Mouse (Mus musculus): ENCODE results near the gene Galc.
"Not testable (repeated sequence)": the region's sequence is repeated elsewhere in the genome, so short reads cannot be mapped to it uniquely, and the experiment has no call there.

Galc gene

GRCm38 (mm10) chr12:98255373-98255995 lies 3.8 kb downstream of the Galc start:
- no peak for DNase-seq (ENCODE audit: low read depth)

- DNase-seq (ENCODE audit: low read depth): no peak
Measured at GRCm38 (mm10) chr12:98252417-98252816, 6.8 kb downstream of the Galc start.

- DNase-seq (ENCODE audit: low read depth): no peak
Measured at GRCm38 (mm10) chr12:98250327-98250726, 8.9 kb downstream of the Galc start.

- peak; percentile 38 for DNase-seq (ENCODE audit: low read depth)
Measured at GRCm38 (mm10) chr12:98249671-98250070, 9.6 kb downstream of the Galc start.

GRCm38 (mm10) chr12:98246835-98247234 lies 12.4 kb downstream of the Galc start:
- peak; percentile 81 for DNase-seq (ENCODE audit: low read depth)

GRCm38 (mm10) chr12:98244865-98245264 lies 14.4 kb downstream of the Galc start:
- peak; percentile 54 for DNase-seq (ENCODE audit: low read depth)

- DNase-seq (ENCODE audit: low read depth): peak; percentile 26
Measured at GRCm38 (mm10) chr12:98244161-98244560, 15.1 kb downstream of the Galc start.

- not testable (repeated sequence) for DNase-seq (ENCODE audit: low read depth)
Measured at GRCm38 (mm10) chr12:98238478-98238877, 20.8 kb downstream of the Galc start.

- DNase-seq (ENCODE audit: low read depth): no peak
Measured at GRCm38 (mm10) chr12:98227037-98227436, 32.2 kb downstream of the Galc start.

GRCm38 (mm10) chr12:98223286-98223685 lies 36.0 kb downstream of the Galc start:
- no peak for DNase-seq (ENCODE audit: low read depth)

GRCm38 (mm10) chr12:98216432-98216831 lies 42.8 kb downstream of the Galc start:
- no peak for DNase-seq (ENCODE audit: low read depth)

- DNase-seq (ENCODE audit: low read depth): no peak
Measured at GRCm38 (mm10) chr12:98215512-98215911, 43.7 kb downstream of the Galc start.

GRCm38 (mm10) chr12:98214191-98214590 lies 45.1 kb downstream of the Galc start:
- DNase-seq (ENCODE audit: low read depth): no peak

- DNase-seq (ENCODE audit: low read depth): peak; percentile 10
Measured at GRCm38 (mm10) chr12:98213791-98214190, 45.5 kb downstream of the Galc start.

- DNase-seq (ENCODE audit: low read depth): peak; percentile 4
Measured at GRCm38 (mm10) chr12:98213332-98213731, 45.9 kb downstream of the Galc start.

- peak; percentile 76 for DNase-seq (ENCODE audit: low read depth)
Measured at GRCm38 (mm10) chr12:98212457-98213175, 46.6 kb downstream of the Galc start.

- DNase-seq (ENCODE audit: low read depth): no peak
Measured at GRCm38 (mm10) chr12:98210495-98210894, 48.8 kb downstream of the Galc start.

GRCm38 (mm10) chr12:98208104-98208503 lies 51.2 kb downstream of the Galc start:
- no peak for DNase-seq (ENCODE audit: low read depth)

- no peak for DNase-seq (ENCODE audit: low read depth)
Measured at GRCm38 (mm10) chr12:98205450-98206051, 53.7 kb downstream of the Galc start.

- no peak for DNase-seq (ENCODE audit: low read depth)
Measured at GRCm38 (mm10) chr12:98197401-98197800, 61.9 kb downstream of the Galc start.

- no peak for DNase-seq (ENCODE audit: low read depth)
Measured at GRCm38 (mm10) chr12:98190201-98190600, 69.1 kb downstream of the Galc start.

GRCm38 (mm10) chr12:98189096-98189495 lies 70.2 kb downstream of the Galc start:
- no peak for DNase-seq (ENCODE audit: low read depth)

GRCm38 (mm10) chr12:98187186-98187899 lies 71.9 kb downstream of the Galc start:
- no peak for DNase-seq (ENCODE audit: low read depth)

Measured in induced T-regulatory cell, adult 2 months (primary cell).